Mouse (Mus musculus) adrenal gland (tissue): ENCODE measurements around the gene Eloa.

Experiments
- intact Hi-C: fragments of 180-260 bp; cut with DNase I; formaldehyde crosslinking; loops from one replicate; pipeline ENCODE4 v1.15.1; 2025
- long read RNA-seq, 2 experiments: library from polyadenylated mRNA; unstranded; transcript quantifications; one replicate each; pipeline ENCODE4 v2.0.0; 2020; ENCODE audit warnings: borderline replicate concordance in 1 of 2; ENCODE audit not compliant: insufficient replicate concordance in 1 of 2

Gene Eloa
- long read RNA-seq, experiment 1, full-length matches to known transcripts = 10 of 17 reads
- long read RNA-seq, experiment 1, partial matches to known transcripts = 2 of 17 reads
- long read RNA-seq, experiment 1, other reads (novel, unspliced or antisense) = 5 of 17 reads
- long read RNA-seq, experiment 2, full-length matches to known transcripts = 15 of 25 reads
- long read RNA-seq, experiment 2, partial matches to known transcripts = 9 of 25 reads
- long read RNA-seq, experiment 2, other reads (novel, unspliced or antisense) = 1 of 25 reads

DNA sequence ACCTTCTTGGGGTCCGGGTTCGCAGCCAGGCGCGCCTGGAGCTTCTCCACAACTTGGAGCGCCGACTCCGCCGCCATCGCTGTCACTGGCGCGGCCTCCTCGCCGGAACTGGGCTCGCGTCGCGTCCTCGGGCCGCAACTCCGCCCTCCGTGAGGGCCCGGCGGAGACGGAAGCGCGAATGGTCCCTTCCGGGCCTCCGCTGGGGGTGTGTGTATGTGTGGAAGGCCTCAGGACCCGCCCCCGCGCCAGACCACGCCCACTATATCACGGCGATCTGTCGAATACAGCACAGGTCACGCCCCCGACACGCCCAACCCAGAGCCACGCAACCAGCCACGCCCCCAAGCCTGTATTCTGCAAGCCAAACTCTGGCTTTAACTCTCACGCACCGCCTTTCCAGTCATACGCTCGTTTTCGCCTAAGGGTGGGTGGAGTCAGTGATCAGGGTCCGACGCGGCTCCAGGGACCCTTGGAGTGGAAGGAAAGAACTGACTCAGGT lies at the start of gene Eloa:
TSS of gene Eloa (minus strand) at position 215 of the 499 bp plus-strand sequence.
- intact Hi-C loops = loop anchor here (2.0 kb wide), 1 partner anchor 31 kb away; the partner anchor contains the start of gene Rpl11

DNA sequence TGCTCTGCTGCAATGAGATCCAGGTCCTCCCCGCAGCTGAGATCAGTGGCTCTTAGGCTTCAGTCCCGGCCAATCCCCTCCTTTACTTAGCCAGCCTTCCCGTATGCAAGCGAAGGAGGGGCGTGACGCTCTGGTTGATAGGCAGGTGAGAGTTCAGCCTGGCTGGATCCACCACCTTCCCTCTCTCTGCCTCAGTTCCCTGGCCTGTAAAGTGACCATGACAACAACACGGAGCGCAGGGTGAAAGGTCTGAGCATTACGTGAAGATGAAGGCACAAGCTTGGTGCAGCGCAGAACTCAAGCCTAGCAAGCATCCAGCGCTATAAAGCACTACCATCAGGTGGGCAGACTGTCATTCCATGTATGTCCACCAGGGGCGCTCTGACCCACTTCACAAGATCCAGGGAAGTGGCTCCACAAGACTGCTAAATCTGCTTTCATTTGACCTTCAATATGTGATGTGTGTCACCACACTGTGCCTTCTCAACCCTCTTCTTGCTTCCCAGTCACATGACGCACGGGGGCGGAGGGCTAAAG lies 49.7 kb upstream of the Eloa start:
- intact Hi-C loops = loop anchor here (2.0 to 5.0 kb wide), 3 partner anchors 36 to 88 kb away; no protein-coding TSS in a partner anchor

DNA sequence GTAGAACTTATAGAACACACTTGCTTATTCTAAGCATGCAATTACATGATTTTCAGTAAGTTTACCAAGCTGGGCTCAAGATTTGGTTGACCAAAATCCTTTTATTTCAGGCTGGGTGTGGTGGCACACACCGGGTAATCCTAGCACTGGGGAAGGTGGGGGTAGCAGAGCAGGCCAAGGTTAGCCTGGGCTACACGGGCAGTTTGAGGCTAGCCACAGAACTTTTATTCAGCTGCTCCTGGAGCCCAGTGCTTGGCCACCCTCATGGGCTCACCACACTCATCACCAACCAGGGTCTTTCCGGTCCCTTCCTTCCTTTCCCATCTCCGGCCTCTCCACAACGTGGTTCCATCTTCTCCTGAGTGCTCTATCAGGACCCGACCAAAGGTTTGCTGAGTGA lies 49.0 kb upstream of the Eloa start:
- intact Hi-C loops = loop anchor here (2.0 to 5.0 kb wide), 3 partner anchors 37 to 88 kb away; no protein-coding TSS in a partner anchor

DNA sequence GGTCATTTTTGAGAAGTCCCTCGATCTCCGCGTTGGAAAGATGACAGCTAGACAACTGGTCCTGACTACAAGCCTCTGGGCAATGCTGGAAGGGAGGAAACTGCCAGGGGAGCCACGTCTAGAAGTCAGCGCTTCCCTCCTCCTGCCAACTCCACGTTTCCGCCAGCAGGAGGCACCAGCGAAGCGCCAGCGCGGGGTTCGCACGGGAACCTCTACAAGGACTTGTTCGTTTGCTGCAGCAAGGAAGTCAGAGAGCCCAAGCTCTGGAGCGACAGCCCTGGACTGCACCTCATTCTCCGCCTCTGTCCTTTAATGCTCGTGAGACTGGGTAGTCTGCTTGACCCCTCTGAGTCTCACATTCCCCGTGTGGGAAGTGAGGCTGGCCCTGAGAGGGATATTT lies 48.4 kb upstream of the Eloa start:
- intact Hi-C loops = loop anchor here (2.0 to 5.0 kb wide), 4 partner anchors 37 to 132 kb away; no protein-coding TSS in a partner anchor

DNA sequence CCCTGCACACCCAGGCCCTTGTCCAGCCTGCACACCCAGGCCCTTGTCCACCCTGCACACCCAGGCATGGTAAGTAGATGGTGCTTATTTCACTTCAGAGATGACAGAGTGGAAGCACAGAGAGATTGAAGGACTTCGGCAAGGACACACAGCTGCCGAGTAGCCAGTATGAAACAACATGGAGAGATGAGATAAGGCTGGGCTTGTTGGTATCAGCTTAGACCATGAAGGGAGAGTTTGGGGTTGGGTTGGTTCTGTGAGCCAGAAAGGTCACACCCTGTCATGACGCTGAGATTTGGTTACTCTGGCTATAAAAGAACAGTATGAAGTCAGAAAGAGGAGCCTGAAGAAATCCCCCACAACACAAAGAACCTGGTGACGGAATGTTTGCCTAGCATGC lies 47.8 kb upstream of the Eloa start:
- intact Hi-C loops = loop anchor here (5.0 kb wide), 1 partner anchor 133 kb away; no protein-coding TSS in a partner anchor

DNA sequence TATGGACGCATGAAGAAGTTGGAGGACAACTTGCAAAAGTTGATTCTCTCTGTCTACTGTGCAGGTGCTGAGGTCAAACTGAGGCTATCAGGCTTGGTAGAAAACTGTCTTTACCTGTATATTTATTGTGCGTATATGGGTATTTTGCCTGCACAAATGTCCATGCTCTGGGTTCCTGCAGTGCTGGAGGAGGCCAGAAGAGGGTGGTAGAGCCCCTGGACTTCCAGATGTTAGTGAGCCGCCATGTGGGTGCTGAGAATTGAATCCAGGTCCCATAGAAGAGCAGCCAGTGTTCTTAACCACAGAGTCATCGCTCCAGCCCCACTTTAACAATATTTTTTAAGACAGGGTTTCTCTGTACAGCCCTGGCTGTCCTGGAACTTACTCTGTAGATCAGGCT lies 41.6 kb upstream of the Eloa start:
- intact Hi-C loops = no loop called here

DNA sequence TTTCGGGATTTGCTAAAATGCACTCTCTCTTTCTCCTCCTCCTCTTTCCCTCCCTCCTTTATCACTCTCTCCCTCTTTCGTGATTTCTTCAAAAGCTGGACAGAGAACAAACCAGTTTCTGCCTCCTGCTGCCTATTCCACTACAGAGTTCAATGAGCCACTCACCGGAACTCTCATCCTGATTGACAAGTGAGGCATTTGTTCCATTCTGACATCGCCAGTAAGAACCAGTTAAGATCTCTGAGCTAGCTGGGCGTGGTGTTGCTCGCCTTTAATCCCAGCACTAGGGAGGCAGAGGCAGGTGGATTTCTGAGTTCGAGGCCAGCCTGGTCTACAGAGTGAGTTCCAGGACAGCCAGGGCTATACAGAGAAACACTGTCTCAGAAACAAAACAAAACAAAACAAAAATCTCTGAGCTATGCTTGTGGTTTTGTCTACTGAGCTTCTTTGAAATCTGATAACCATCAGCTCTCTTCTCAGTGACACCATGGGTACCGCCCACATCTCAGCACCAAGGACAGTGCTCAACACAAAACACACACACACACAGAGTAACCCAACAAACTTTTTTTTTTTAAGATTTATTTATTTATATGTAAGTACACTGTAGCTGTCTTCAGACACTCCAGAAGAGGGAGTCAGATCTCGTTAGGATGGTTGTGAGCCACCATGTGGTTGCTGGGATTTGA lies 38.4 kb upstream of the Eloa start:
- intact Hi-C loops = loop anchor here (10.0 kb wide), 1 partner anchor 545 kb away; the partner anchor contains the start of gene Kdm1a

DNA sequence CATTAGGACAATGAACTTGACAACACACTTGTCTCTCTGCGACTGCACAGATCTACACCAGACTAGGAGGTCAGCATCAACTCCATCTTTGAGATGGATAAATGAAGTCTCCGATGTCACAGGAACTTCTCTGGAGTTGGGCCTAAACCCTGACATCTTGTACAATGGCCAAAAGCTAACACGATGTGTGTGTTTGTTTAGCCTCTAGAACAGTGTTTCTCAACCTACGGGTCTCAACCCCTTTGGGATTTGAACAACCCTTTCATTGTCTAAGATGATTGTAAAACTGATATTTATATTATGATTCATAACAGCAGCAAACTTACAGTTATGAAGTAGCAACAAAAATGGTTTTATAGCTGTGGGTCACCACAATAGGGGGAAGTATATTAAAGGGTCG lies 36.4 kb upstream of the Eloa start:
- intact Hi-C loops = loop anchor here (10.0 kb wide), 1 partner anchor 547 kb away; the partner anchor contains the start of gene Kdm1a

DNA sequence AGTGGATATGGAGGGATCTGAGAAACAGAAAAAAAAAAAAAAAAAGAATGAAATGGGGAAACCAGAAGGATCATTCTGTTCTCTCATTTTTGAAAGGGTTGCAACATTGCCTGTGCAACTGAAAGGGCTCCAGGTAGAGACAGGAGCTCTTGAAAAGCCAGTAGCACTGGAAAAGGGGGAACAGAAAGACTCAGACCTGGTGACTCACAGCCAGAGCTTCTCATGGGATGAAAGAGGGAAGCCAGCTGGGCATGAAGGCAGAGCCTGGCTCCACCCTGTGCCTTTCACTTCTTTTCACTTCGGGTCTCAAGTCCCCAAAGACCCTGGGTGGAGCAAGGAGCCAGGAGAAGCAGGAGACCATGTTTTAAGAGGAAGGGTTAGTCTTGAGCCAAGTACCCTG lies 34.5 kb upstream of the Eloa start:
- intact Hi-C loops = loop anchor here (10.0 kb wide), 1 partner anchor 549 kb away; the partner anchor contains the start of gene Kdm1a

DNA sequence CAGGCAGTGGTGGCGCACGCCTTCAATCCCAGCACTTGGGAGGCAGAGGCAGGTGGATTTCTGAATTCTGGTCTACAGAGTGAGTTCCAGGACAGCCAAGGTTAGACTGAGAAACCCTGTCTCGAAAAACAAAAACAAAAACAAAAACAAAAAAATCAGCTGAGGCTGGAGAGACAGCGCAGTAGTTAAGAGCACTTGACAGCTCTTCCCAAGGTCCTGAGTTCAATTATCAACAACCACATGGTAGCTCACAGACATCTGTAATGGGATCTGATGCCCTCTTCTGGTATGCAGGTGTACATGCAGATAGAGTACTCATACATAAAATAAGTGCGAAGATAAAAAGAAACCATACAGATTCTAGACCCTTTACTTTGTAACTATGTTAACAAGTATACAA lies 32.3 kb upstream of the Eloa start:
- intact Hi-C loops = loop anchor here (2.0 to 10.0 kb wide), 3 partner anchors 33 to 551 kb away; partner anchors contain the start of genes Eloa, Kdm1a and Lypla2

DNA sequence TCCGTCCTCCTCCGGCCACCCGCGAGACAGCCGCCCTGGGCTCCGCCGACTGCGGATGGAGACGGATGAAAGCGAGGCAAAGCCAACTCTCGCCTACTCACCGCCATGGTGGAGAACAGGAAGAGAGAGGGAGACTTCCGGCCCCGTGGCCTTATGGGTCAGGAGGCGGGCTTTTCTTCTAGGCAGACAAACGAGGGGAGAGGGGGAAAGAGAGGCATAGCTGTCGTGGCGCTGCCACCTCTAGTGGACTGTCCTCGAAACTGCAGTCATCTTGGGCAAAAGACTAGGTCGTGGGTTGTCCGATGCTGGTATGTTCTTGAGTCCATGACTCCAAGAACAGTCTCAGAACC lies 31.7 kb upstream of the Eloa start, which contains the start of gene Rpl11:
TSS of gene Rpl11 (minus strand) at position 182 of the 350 bp plus-strand sequence.
- intact Hi-C loops = loop anchor here (2.0 to 10.0 kb wide), 3 partner anchors 32 to 552 kb away; partner anchors contain the start of genes Eloa, Kdm1a and Lypla2

DNA sequence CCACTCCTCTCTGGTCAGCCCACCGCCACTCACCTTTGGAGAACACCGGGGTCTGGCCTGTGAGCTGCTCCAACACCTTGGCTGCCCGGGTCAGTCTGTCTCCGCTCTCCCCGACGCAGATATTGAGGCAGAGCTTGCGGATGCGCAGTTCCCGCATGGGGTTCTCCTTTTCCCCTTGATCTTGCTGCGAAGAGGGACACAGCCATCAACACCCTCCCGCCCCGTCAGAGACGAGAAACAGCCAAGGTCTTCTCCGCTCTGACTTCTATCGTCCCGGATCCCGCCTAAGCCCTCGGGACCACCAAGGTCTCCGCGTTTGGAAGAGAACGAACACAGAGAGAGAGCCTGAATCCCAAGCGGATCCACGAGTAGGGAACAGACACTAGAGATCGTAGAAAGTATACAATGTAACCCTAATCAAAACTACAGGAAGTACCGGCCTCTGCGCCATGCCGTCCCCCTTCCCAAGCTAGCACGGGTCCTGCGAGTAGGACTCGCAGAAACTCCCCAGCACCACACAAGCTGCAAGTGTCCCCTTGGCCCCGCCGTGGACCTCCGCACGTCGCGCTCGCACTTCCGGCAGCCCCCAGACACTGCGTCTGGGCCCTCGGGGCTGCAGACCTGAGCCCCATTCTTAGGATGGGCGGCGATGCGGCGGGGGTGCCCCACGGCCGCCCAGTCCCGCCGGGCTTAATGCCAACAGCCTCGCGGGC lies 31.1 kb upstream of the Eloa start:
- intact Hi-C loops = loop anchor here (2.0 to 10.0 kb wide), 3 partner anchors 32 to 552 kb away; partner anchors contain the start of genes Eloa, Kdm1a and Lypla2

DNA sequence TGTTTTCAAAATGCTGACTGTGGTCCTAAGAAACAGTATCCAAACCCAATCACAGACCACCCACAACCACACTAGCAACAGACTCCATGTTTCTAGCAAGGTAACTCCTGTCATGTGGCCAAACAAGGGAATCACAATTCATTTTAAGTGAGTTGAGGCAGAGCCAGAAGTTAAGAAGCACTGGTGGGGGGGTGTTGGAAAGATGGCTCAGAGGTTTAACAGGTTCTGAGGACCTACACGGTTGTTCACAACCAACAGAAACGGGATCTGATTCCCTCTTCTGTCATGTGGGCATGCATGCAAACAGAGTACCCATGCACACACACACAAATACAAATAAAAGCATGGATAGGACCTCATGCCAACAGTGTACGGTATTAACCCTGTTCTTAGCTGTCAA lies 30.5 kb upstream of the Eloa start:
- intact Hi-C loops = loop anchor here (2.0 to 10.0 kb wide), 3 partner anchors 31 to 553 kb away; partner anchors contain the start of genes Eloa, Kdm1a and Lypla2

DNA sequence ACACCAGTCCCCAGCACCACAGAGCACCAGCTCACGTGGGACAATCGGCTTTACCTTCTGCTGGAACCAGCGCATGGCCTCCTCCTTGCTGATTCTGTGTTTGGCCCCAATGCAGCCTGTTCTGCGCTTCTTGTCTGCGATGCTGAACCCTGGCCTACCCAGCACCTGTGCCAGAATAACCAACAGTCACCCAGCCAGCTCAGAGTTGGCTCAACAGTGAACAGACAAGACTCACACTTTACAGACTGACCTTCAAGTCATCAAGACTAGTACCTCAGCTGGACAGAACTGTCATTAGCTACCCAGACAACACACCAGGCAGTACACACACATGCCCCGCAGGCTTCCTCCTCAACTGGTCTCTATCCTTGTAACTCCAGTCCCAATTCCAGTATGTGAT lies 28.7 kb upstream of the Eloa start:
- intact Hi-C loops = loop anchor here (5.0 to 10.0 kb wide), 2 partner anchors 78 to 555 kb away; partner anchors contain the start of genes Kdm1a and Lypla2

DNA sequence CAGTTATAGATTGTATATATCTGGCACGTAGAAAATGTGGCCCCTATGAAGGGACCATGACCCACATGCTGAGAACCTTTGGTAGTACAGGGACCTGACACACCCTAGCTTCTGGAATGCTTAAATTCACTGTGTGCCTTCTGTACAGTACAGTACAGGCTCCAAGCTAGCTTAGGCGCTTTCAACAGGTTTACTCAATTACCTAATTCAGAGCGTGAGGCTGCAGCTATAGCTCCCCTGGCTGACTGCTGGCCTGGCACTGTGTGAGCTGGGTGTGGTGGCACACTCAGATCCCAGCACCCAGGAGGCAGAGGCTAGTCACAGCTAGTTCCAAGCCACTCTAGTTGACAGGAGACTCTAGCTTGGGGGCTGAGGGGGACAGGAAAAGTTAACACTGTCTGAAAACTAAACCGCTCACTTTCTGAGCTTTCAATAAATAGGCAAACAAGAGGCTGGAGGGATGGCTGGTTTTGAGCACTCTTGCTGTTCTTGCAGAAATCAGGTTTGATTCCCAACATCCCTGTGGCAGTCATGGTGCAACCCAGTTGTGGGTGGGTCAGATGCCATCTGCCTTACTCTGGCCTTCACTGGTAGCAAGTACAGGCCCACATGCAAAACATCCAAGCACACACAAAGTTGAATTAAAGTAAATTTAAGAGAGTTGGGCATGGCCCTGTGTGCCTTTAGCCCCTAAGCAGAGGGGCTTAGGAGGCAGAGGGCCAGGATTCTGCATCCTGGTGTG lies 26.9 kb upstream of the Eloa start:
- intact Hi-C loops = no loop called here

DNA sequence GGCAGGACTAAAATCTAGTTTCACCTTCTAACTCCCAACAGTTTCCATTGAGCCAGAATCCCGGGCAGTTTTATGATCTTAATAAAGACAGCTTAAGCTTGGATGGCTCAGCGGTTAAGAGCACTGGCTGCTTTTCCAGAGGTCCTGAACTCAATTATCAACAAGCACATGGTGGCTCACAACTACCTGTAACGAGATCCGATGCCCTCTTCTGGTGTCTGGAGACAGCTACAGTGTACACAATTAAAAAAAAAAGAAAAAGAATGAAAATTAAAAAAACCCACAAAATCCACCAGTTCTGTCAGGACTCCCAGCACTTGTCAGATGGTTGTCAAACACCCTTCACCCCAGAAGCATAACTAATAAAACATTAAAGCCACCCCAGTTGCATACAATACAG lies 26.1 kb upstream of the Eloa start:
- intact Hi-C loops = no loop called here

DNA sequence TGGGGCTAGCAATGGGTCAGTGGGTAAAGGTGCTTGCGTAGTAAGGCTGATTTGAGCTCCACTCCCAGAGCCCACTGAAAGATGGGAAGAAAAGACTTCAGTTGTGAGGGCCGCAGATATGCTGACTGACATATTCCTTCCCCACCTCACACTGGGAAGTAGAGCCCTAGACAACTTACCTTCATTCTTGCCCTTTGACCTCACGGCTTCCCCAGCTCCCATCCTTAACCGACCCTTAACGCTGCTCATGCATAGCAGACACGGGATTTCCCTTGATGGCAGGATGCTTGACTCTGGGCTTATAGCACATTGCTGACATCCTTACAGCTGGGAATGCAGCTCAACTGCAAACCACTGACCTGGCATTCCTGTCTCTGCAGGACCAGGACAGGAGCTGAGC lies 25.3 kb upstream of the Eloa start:
- intact Hi-C loops = no loop called here

DNA sequence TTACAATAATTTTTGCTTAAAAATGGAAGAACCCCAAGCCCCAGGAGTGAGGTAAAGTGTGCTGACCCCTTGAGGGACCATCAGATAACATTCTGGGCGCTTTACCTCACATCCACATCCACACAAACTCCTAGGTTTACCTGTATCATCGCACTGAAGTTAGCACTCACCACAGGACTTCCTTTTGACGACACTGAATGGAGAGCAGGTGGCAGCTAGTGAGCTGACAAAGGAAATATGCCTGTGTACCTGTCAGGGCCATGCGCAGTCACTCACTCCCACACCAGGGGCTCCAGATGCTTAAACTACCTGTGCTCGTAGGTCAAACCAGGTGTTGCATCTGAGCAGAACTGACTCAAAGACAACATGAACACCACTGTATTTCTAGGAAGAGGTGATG lies 23.5 kb upstream of the Eloa start:
- intact Hi-C loops = no loop called here

DNA sequence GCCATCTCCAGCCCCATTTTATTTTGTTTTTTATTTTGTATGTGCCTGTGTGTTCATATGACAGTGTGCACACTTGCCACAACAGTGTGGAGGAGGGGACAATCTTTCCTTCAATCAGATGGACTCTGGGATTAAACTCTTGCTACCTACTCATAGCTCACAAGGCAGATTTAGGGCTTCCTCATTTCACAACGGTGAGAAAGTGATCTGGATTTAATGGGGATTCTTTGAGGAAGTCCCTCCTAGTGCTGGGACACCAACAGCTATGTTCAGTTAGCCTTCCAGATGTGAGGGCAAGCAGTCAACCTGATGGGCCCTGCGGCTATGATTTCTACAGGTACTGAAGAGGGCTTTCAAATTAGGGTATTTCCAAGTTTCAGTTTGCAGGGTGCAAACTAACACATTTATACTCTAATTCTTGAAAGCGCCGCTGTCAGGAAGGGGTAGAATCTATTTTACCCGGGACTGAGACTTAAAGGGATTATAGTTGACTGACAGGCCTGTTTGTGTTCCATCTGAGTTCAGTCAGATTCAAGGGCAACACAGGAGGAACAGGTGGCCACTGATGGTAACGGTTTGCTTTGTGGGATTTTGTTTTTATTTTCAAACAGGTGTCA lies 22.3 kb upstream of the Eloa start:
- intact Hi-C loops = no loop called here

DNA sequence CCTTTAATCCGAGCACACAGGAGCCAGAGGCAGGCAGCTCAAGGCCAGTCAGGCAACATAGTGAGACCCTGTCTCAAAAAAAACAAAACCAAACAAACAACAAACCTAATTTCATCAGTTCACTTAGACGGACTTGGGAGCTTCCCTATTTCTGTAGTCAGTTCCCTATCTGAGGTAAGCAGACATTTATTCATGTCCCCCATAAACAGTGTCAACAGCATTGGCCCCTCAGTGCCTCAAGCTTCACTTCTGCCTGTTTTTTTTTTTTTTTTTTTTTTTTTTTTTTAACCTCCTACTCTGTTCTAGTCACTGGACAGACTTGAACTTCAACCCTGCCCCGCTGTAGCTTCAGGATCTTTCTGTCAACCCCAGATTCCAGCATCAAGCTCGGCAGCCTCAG lies 13.5 kb upstream of the Eloa start:
- intact Hi-C loops = no loop called here
